Mouse (Mus musculus): Measurements from ENCODE around the gene Trim58. TPM values are rescaled to one million over a fixed set of nuclear protein-coding genes. Genes with fewer than 3 reads are reported as not detected.
A peak's percentile ranks its signal among the peaks of the same experiment; 100 is the strongest.

Trim58 gene
- total RNA-seq, 2 experiments from 2014 or later, result not detected

- no peak for DNase-seq
- TF ChIP-seq CTCF (IDR thresholded peaks at IDR 0.05), result no peak
- H3K27ac ChIP-seq, result no peak overlapping the region
- intact Hi-C loops (cut with DNase I), result no loop called here
- H3K4me3 ChIP-seq, result no peak overlapping the region
Observed at GRCm38 (mm10) chr11:58618793-58619192, 21.5 kb upstream of the Trim58 start.

DNA sequence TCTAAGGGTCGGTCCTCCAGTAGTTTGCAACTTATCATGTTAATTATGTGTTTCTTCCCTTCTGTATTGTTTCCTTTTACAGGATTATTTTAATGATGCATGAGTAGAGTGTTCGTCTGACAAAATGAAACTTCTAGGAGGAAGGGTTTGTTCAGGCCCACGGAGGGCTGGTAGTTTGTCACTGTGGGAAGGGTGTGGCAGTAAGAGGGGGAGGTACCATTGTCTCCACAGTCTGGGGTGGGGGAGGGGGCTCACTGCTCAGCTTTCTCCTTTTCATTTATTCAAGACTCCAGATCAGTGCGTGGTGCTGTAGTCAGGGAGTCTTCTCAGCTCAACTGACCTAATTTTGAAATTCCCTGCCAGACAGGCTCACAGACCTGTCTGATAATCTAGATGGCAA, 14.1 kb upstream of the Trim58 start:
- intact Hi-C loops (cut with DNase I), result no loop called here
- no peak for TF ChIP-seq CTCF (IDR thresholded peaks at IDR 0.05)
- no peak overlapping the region for H3K4me3 ChIP-seq
- no peak for DNase-seq
- H3K27ac ChIP-seq, result no peak overlapping the region

- intact Hi-C loops (cut with DNase I), result loop anchor here (10.0 kb wide), 1 partner anchor 336 kb away; no protein-coding TSS in a partner anchor
- Histone ChIP-seq H3K4me3 (no peak within 1 kb of the TSS), H3K27ac (no peak within 1 kb of the TSS)
- DNase-seq, result no peak
- no peak for TF ChIP-seq CTCF (IDR thresholded peaks at IDR 0.05)
Observed at GRCm38 (mm10) chr11:58630401-58630800, 9.9 kb upstream of the Trim58 start, which contains the start of gene Olfr323. Olfr323 (minus strand) TSS chr11:58630501.

DNA sequence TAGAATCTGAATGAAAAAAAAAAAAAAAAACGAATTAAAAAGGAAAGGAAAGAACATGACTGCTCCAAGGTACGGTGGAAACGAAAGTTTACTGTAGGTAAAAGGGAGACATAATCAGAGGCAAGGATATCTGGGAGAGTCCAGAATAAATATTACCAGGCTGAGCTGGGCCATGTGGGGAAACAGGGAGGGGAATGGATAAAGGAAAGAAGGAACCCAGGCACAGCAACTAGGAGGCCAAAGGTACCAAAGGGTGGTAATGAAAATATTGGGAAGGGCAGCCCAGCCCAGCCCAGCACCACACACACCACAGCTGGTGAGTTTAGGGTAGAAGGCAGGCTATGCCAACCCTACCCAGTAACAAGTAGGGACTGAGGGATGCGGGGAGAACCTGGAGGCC, 5.4 kb upstream of the Trim58 start:
- H3K4me3 ChIP-seq, result no peak overlapping the region
- no peak for DNase-seq
- H3K27ac ChIP-seq, result no peak overlapping the region
- TF ChIP-seq CTCF (IDR thresholded peaks at IDR 0.05), result no peak
- intact Hi-C loops (cut with DNase I), result loop anchor here (5.0 to 10.0 kb wide), 2 partner anchors 233 to 340 kb away; no protein-coding TSS in a partner anchor

DNA sequence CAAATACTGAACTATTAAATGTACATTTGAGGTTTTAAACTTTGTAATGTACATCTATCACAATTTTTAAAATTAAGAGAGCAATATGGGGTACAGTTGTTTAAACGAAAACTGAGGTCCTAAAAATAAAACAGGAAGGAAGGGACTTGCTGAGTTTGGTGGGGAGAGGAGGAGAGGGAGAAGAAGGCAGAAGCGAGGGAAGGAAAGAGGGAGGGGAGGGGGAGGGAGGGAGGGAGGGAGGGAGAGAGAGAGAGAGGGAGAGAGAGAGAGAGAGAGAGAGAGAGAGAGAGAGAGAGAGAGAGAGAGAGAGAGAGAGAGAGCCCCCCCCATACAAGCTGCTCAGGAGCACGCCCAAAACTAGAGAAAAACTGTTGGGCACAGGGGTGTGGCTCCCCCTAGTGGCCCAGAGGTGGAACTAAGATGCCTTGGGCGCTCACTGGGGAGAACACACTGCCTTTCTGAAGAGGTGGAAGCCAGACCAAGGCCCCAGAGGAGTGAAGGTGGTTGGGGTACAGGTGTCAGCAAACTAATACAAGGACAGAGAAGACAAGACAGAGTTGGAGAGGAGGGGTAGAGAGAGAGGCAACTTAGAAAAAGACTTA, 3.8 kb upstream of the Trim58 start:
- peak; percentile 78 for TF ChIP-seq CTCF (IDR thresholded peaks at IDR 0.05)
- intact Hi-C loops (cut with DNase I), result loop anchor here (5.0 to 10.0 kb wide), 2 partner anchors 234 to 342 kb away; no protein-coding TSS in a partner anchor
- Histone ChIP-seq H3K4me3 (no peak overlapping the region), H3K27ac (no peak overlapping the region)
- peak; percentile 51 for DNase-seq

DNA sequence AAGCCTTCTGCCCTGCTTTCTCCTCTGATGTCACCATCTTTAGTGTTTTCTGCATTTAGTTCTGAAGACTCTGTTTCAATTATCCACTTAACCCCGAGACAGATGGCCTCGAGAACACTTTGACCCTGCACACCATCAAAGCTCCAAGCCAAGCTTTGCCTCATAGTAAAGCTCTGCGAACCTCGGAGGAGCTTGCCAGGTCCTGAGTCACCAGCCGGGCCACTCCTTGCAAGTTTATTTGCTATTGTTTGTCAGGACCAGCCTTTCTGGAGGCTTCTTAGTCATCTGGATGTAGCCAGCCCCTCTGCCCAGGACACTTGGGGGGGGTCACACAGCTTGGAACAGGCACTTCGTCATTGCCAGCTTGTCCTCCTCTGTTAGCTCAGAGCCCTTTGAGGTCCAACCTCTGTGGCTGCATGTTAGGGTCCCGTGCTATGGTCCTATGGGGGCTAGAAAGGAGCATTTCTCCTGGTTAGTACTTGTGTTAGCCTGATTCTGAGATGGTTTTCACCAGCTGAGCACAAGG, 2.0 kb upstream of the Trim58 start:
- TF ChIP-seq CTCF (IDR thresholded peaks at IDR 0.05), result no peak
- peak; percentile 69 for DNase-seq
- intact Hi-C loops (cut with DNase I), result loop anchor here (5.0 to 10.0 kb wide), 2 partner anchors 236 to 343 kb away; no protein-coding TSS in a partner anchor
- Histone ChIP-seq H3K4me3 (no peak overlapping the region), H3K27ac (no peak overlapping the region)

DNA sequence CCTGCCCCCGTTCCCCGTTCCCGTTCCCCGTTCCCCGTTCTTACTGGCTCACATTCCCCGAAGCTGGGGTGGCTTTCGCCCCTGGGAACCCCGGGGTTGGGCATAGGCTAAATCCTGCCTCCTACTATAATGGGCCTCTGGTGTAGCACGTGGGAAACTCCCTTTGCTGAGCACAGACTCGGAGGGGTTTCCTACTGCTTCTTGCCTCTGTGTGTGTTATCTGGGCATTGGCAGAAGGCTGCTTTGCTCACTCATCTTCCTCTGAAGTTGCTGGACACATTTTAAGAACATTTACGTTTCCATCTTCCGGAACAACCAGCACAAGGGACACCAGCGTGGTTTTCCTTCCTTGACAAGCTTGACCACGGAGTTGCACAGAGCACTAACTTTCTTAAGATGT, 792 bp downstream of the Trim58 start:
- DNase-seq, result no peak
- intact Hi-C loops (cut with DNase I), result no loop called here
- no peak for TF ChIP-seq CTCF (IDR thresholded peaks at IDR 0.05)
- no peak overlapping the region for H3K27ac ChIP-seq
- no peak overlapping the region for H3K4me3 ChIP-seq

- Histone ChIP-seq H3K4me3 (no peak overlapping the region), H3K27ac (no peak overlapping the region)
- no peak for DNase-seq
- no peak for TF ChIP-seq CTCF (IDR thresholded peaks at IDR 0.05)
- intact Hi-C loops (cut with DNase I), result no loop called here
Observed at GRCm38 (mm10) chr11:58641638-58642358, 1.5 kb downstream of the Trim58 start.

GRCm38 (mm10) chr11:58643350-58643749, 3.1 kb downstream of the Trim58 start:
- intact Hi-C loops (cut with DNase I), result no loop called here
- no peak overlapping the region for H3K4me3 ChIP-seq
- H3K27ac ChIP-seq, result no peak overlapping the region
- TF ChIP-seq CTCF (IDR thresholded peaks at IDR 0.05), result peak; percentile 63
- DNase-seq, result peak; percentile 30

GRCm38 (mm10) chr11:58655151-58655550, 14.9 kb downstream of the Trim58 start:
- DNase-seq, result no peak
- Histone ChIP-seq H3K4me3 (no peak overlapping the region), H3K27ac (no peak overlapping the region)
- TF ChIP-seq CTCF (IDR thresholded peaks at IDR 0.05), result no peak
- intact Hi-C loops (cut with DNase I), result no loop called here

DNA sequence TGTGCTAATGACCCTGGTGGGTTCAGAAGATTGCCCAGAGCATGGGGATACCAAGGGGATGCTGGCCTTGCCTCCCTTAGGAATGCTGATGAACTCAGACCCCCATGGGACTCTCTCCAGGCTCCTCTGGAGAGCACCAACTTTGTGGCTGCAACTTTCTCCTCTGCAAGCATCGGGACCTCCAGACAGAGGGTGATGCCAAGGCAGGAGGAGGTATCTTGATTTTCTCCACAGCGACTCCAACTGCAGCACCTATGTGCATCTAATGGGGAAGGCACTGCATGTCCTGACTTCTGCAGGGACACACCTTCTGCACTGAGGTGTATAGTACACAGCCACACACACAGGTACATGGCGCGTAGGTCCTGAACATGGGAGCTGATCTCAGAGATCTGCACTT, 18.3 kb downstream of the Trim58 start, which contains the start of gene Olfr322:
Gene Olfr322, plus strand, starts transcription at position 187 of the 400 bp plus-strand sequence.
- Histone ChIP-seq H3K4me3 (no peak within 1 kb of the TSS), H3K27ac (no peak within 1 kb of the TSS)
- no peak for DNase-seq
- intact Hi-C loops (cut with DNase I), result no loop called here
- no peak for TF ChIP-seq CTCF (IDR thresholded peaks at IDR 0.05)

DNA sequence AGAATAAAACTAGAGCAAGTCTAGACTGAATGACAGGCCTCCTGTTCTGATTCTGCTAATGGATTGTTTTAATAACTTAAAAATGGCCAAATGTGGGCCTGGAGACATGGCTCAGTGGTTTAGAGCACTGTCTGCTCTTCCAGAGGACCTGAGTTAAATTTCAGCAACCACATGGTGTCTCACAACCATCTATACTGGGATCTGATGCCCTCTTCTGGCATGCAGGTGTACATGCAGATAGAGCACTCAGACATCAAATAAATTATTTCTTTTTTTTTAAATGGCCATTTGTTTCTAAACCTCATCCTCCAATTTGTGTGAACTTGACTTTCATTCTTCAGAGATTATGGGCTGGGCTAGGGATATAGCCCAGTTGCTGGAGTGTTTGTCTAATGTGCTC, 29.0 kb downstream of the Trim58 start:
- intact Hi-C loops (cut with DNase I), result no loop called here
- Histone ChIP-seq H3K27ac (no peak overlapping the region), H3K4me3 (no peak overlapping the region)
- TF ChIP-seq CTCF (IDR thresholded peaks at IDR 0.05), result no peak
- DNase-seq, result no peak

DNA sequence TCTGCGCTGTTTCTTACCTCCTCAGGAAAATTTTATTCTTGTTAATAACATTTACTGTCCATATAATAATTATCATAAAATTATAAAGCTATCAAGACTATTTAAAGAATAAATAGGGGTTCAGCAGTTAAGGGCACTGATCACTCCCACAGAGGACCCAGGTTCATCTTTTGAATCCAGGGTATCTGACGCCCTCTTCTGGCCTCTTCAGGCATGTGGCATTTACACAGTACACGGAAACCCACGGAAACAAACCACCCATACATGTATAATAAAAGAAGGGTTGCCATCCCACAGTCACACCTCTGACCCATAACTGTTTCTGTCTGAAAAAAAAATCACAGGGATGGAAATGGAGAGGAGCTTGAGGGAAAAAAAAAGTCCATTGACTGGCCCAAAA, 31.6 kb downstream of the Trim58 start:
- intact Hi-C loops (cut with DNase I), result no loop called here
- no peak for DNase-seq
- no peak overlapping the region for H3K4me3 ChIP-seq
- H3K27ac ChIP-seq, result no peak overlapping the region
- TF ChIP-seq CTCF (IDR thresholded peaks at IDR 0.05), result no peak

Data from gastrocnemius, adult 2 months (tissue).